Mouse (Mus musculus) small intestine, adult 2 months (tissue): ENCODE measurements around the gene Hsf5. TPM values are rescaled to one million over a fixed set of nuclear protein-coding genes. Genes with fewer than 3 reads are reported as not detected.

ENCODE experiments used
- H3K27ac ChIP-seq: fragments of 200-500 bp; 2 replicates; pipeline ENCODE4 v1.5.1; 2012; ENCODE audit warnings: low read depth, low read length, control low read depth, inconsistent platforms; ENCODE audit not compliant: insufficient read depth
- H3K27me3 ChIP-seq: fragments of 200-500 bp; 2 replicates; pipeline ENCODE4 v1.6.1; 2012; ENCODE audit warnings: mild to moderate bottlenecking, moderate library complexity, low read length, inconsistent platforms; ENCODE audit not compliant: control insufficient read depth, insufficient read depth
- H3K36me3 ChIP-seq: fragments of 200-500 bp; 2 replicates; pipeline ENCODE4 v1.6.1; 2012; ENCODE audit warnings: mild to moderate bottlenecking, low read length, control low read depth, inconsistent platforms; ENCODE audit not compliant: control insufficient read depth, insufficient read depth
- H3K4me1 ChIP-seq: fragments of 200-500 bp; 2 replicates; pipeline ENCODE4 v1.6.1; 2012; ENCODE audit warnings: low read length, inconsistent platforms, mixed read lengths; ENCODE audit not compliant: control insufficient read depth, insufficient read depth, insufficient read length
- H3K4me3 ChIP-seq: fragments of 200-500 bp; 2 replicates; pipeline ENCODE4 v1.5.1; 2012; ENCODE audit warnings: low read depth, mild to moderate bottlenecking, control low read depth, inconsistent platforms, low read length, moderate library complexity
- CTCF ChIP-seq: fragments of 200-500 bp; IDR thresholded peaks from 2 replicates; pipeline ENCODE4 v1.5.1; 2012; ENCODE audit warnings: low read depth, mild to moderate bottlenecking, control low read depth, inconsistent platforms, low read length, moderate library complexity, mixed read lengths; ENCODE audit not compliant: insufficient replicate concordance, insufficient read length; ENCODE audit errors: extremely low read depth
- POLR2A ChIP-seq: fragments of 200-500 bp; IDR thresholded peaks from 2 replicates; pipeline ENCODE4 v1.6.1; 2012; ENCODE audit warnings: low read depth, mild to moderate bottlenecking, control low read depth, inconsistent platforms, low read length, moderate library complexity
- WGBS: fragments of 180-500 bp; shearing (Covaris S2); methylation state at CpG from one replicate; pipeline ENCODE4 v1.1.7; 2018; 5-methylcytosine and 5-hydroxymethylcytosine counted together
- polyA plus RNA-seq: library from polyadenylated mRNA; depleted of rRNA; stranded (reverse); fragments of >200 nt; gene quantifications from 2 replicates; pipeline ENCODE4 v1.2.3, GENCODE M21; 2012

Gene Hsf5
- polyA plus RNA-seq, 1 experiment: 0.34 TPM

DNA sequence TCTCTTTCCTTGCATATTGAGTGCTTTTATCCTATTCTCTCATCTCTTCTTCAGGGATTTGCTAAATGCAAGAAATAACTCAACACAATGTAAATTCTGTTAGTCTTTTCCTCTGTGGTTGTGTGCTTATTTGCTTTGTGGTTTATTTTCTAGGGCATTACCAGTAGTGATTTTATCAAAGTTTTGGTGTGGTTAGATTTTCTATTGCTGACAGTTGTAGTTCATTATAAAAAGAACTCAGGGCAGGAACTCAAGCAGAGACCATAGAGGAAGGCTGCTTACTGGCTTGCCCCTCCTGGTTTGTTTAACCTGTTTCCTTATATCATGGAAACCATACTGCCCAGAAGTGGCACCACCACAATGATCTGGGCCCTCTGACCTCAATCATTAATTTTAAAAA, 25.9 kb downstream of the Hsf5 start:
- H3K36me3 ChIP-seq: no peaks in the 10 kb centered on the region
- no peak overlapping the region for H3K27ac ChIP-seq
- H3K4me3 ChIP-seq: no peak overlapping the region
- peaks cover 2% of the 10 kb centered on the region; the same call in 1 of the 2 replicates for H3K4me1 ChIP-seq
- no peaks in the 10 kb centered on the region for H3K27me3 ChIP-seq
- TF ChIP-seq POLR2A (no peak), CTCF (no peak)

DNA sequence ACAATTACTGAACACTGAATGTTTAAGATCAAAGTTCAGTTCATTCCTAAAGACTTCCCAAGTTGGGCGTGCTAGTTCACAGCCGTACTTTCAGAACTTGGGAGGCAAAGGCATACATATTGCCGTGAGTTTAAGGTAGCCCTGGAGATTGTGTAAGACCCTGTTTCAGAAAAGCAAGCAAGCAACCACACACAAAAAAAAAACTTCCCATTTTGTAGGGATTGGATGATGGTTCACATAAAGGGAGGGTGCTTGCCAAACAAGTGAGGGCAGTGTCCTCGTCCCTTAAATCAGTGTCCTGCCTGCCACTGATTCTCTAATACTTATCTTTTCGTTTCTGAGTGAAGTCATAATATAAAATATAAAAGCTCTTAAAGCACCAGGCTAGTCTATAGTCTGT, 37.7 kb downstream of the Hsf5 start:
- WGBS: 25% methylated on average over 5 of the region's 5 CpGs
- no peaks in the 10 kb centered on the region for H3K36me3 ChIP-seq

DNA sequence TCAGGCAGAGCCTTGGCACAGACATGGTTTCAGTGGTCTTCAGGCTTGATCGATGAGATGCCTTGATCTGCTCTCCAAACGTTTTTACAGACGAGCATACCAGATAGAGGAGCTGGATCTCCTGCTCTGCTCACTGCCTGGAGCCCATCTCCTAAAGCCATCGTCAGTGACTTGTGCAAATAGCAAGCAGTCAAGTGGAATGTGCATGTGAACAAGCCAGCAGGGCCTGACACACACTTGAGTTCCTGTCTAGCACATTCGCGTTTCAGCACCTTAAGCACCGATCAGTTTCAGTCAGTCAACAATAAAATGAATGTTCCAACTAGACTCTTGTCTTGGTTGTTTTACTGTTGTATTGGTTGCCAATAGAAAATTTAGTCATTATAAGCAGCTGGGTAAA, 42.3 kb downstream of the Hsf5 start:
- H3K36me3 ChIP-seq: no peaks in the 10 kb centered on the region
- no peak overlapping the region for H3K4me3 ChIP-seq
- no peaks in the 10 kb centered on the region for H3K27me3 ChIP-seq
- H3K27ac ChIP-seq: no peak overlapping the region
- H3K4me1 ChIP-seq: no peaks in the 10 kb centered on the region
- 70% methylated on average over 7 of the region's 7 CpGs for WGBS
- no peak for TF ChIP-seq CTCF
- no peak for TF ChIP-seq POLR2A

More for the DNA sequence above, 37.7 kb downstream of the Hsf5 start:
- Histone ChIP-seq H3K4me3 (no peak overlapping the region), H3K27ac (no peak overlapping the region), H3K27me3 (no peaks in the 10 kb centered on the region), H3K4me1 (peaks cover 4% of the 10 kb centered on the region; the same call in 1 of the 2 replicates)
- no peak for TF ChIP-seq CTCF
- TF ChIP-seq POLR2A: no peak

DNA sequence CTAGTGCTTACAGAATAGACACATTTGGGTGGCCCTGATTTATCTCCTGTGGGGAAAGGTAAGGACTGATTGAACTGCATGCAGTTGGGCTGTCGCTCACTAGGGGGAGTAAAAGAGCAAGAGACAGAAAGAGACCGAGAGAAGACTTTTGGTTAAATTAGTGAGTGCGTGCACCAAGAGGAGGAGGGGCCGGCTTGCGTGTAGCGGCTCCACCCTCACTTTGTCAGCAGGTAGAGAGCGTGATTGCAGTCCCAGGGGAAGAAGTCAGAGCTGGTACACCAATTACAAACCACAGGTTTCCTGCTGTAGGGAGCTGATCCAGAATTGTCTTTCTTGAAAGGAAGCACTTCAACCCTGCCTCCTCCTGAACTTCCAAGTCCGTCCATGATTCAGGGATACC, 45.4 kb downstream of the Hsf5 start, which contains the start of gene Rnf43:
Gene Rnf43 (plus strand): TSS at position 316 of the 400 bp plus-strand sequence.
- H3K27ac ChIP-seq: peak within 1 kb of the TSS; percentile 72
- TF ChIP-seq POLR2A (peak; percentile 52; the same call in 1 of the 2 replicates), CTCF (peak; percentile 60; the same call in 1 of the 2 replicates)
- peaks cover 3% of the 10 kb centered on the region; the same call in 1 of the 2 replicates for H3K36me3 ChIP-seq
- peak within 1 kb of the TSS; percentile 75 for H3K4me3 ChIP-seq
- no peaks in the 10 kb centered on the region for H3K27me3 ChIP-seq
- WGBS: under 1% methylated on average over 8 of the region's 8 CpGs
- peaks cover under 1% of the 10 kb centered on the region; the same call in 1 of the 2 replicates for H3K4me1 ChIP-seq

- peak overlapping the region; percentile 75 for H3K4me3 ChIP-seq
Observed at GRCm38 (mm10) chr11:87662822-87663221, 45.9 kb downstream of the Hsf5 start.

DNA sequence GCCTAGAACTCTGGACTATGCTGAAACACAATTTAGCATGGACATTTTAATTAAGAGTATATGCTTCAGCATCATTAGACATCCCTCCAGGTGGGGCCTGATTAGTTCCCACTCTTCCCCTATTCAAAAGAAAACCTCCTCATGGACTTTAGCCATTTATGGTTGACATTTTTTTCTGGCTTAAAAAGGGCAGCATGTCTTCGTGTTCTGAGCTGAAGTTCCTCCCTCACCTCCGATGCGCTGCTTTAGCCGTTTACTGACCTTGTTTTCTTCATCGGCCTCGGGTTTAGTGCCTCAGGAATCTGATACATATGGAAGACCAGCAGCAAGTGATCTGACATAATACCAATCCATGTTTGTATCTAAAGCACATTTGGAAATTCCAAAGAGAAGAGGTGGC, 47.0 kb downstream of the Hsf5 start:
- H3K36me3 ChIP-seq: peaks cover 3% of the 10 kb centered on the region; the same call in 1 of the 2 replicates

More at GRCm38 (mm10) chr11:87662822-87663221, 45.9 kb downstream of the Hsf5 start:
- no peak for TF ChIP-seq CTCF
- TF ChIP-seq POLR2A: no peak
- H3K36me3 ChIP-seq: peaks cover 3% of the 10 kb centered on the region; the same call in 1 of the 2 replicates
- H3K27ac ChIP-seq: peak overlapping the region; percentile 72
- no peaks in the 10 kb centered on the region for H3K27me3 ChIP-seq
- WGBS: 5% methylated on average over 14 of the region's 14 CpGs
- H3K4me1 ChIP-seq: peaks cover 2% of the 10 kb centered on the region; the same call in 1 of the 2 replicates

DNA sequence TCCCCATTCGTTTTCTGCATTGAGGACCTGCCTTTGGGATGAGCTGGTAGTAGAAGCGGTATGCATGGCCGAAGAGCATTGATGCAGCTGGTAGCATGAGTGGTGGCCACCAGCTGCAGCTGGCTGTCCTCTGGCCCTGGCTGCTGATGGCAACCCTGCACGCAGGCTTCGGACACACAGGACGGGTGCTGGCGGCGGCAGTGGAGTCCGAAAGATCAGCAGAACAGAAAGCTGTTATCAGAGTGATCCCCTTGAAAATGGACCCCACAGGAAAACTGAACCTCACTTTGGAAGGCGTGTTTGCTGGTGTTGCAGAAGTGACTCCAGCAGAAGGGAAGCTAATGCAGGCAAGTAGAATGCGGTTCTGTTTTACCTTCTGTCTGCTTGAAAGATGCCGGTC, 47.6 kb downstream of the Hsf5 start:
- H3K27me3 ChIP-seq: no peaks in the 10 kb centered on the region
- TF ChIP-seq CTCF (no peak; the same call in 1 of the 2 replicates), POLR2A (no peak)
- H3K36me3 ChIP-seq: peaks cover 3% of the 10 kb centered on the region; the same call in 1 of the 2 replicates
- H3K4me1 ChIP-seq: peaks cover 2% of the 10 kb centered on the region; the same call in 1 of the 2 replicates
- 27% methylated on average over 12 of the region's 12 CpGs for WGBS
- H3K4me3 ChIP-seq: peak overlapping the region; percentile 97
- peak overlapping the region; percentile 70 for H3K27ac ChIP-seq

More for the DNA sequence above, 47.0 kb downstream of the Hsf5 start:
- Histone ChIP-seq H3K27me3 (no peaks in the 10 kb centered on the region), H3K4me1 (peaks cover 2% of the 10 kb centered on the region; the same call in 1 of the 2 replicates), H3K4me3 (peak overlapping the region; percentile 97), H3K27ac (peak overlapping the region; percentile 70)
- 25% methylated on average over 6 of the region's 6 CpGs for WGBS
- TF ChIP-seq CTCF: no peak
